Mouse (Mus musculus) forebrain, embryonic 13.5 days (tissue): Measurements from ENCODE around the gene Hbq1b. TPM values are rescaled to one million over a fixed set of nuclear protein-coding genes. Genes with fewer than 3 reads are reported as not detected.

Experiments
- ATAC-seq: fragments of 200-750 bp; cut with Nextera tagmentation; 2 replicates; pipeline ENCODE4 v1.8.0; 2017
- H3K27ac ChIP-seq: fragments of 300-500 bp; sonication (generic); 2 replicates; pipeline ENCODE4 v1.5.1; 2015; ENCODE audit warnings: inconsistent platforms, mild to moderate bottlenecking, moderate library complexity
- H3K27me3 ChIP-seq: fragments of 300-500 bp; sonication (generic); 2 replicates; pipeline ENCODE4 v1.6.1; 2015; ENCODE audit warnings: mild to moderate bottlenecking, inconsistent platforms
- H3K36me3 ChIP-seq: fragments of 300-500 bp; sonication (generic); 2 replicates; pipeline ENCODE4 v1.6.1; 2015; ENCODE audit warnings: mild to moderate bottlenecking, inconsistent platforms; ENCODE audit not compliant: poor library complexity, severe bottlenecking
- H3K4me1 ChIP-seq: fragments of 300-500 bp; sonication (generic); 2 replicates; pipeline ENCODE4 v1.6.1; 2015; ENCODE audit warnings: inconsistent platforms
- H3K4me2 ChIP-seq: fragments of 300-500 bp; sonication (generic); 2 replicates; pipeline ENCODE4 v1.6.1; 2015; ENCODE audit warnings: inconsistent platforms, mild to moderate bottlenecking, moderate library complexity
- H3K4me3 ChIP-seq: fragments of 300-500 bp; sonication (generic); 2 replicates; pipeline ENCODE4 v1.5.1; 2015; ENCODE audit warnings: mild to moderate bottlenecking, inconsistent platforms
- H3K9ac ChIP-seq: fragments of 300-500 bp; sonication (generic); 2 replicates; pipeline ENCODE4 v1.6.1; 2015; ENCODE audit warnings: mild to moderate bottlenecking, inconsistent platforms
- H3K9me3 ChIP-seq: fragments of 300-500 bp; sonication (generic); replicated peaks from 2 replicates; pipeline ENCODE4 v1.6.1; 2016; ENCODE audit warnings: inconsistent platforms
- WGBS: fragments of 180-500 bp; shearing (Covaris S2); methylation state at CpG from one replicate; pipeline ENCODE4 v1.1.7; 2015; 5-methylcytosine and 5-hydroxymethylcytosine counted together
- polyA plus RNA-seq: library from polyadenylated mRNA; unstranded; fragments of >200 nt; fragmentation: Nextera tagmentation; extraction: Ambion mirVana; gene quantifications from 2 replicates; pipeline ENCODE4 v1.2.1, GENCODE M21; 2015

Hbq1b gene
- polyA plus RNA-seq, 1 experiment from 2014 or later = 1.7 TPM

GRCm38 (mm10) chr11:32307006-32307405 is 20.2 kb downstream of the Hbq1b start:
- Histone ChIP-seq H3K36me3 (no peaks in the 10 kb centered on the region), H3K9me3 (no peaks in the 10 kb centered on the region), H3K27ac (no peak overlapping the region), H3K4me1 (0 out of 2 replicates have a peak, but pooled peaks cover 3% of the 10 kb centered on the region), H3K4me2 (no peak overlapping the region), H3K27me3 (no peaks in the 10 kb centered on the region), H3K4me3 (no peak overlapping the region), H3K9ac (no peak overlapping the region)
- no peak for ATAC-seq
- WGBS = 91% methylated on average over 1 of the region's 1 CpGs

- Histone ChIP-seq H3K27me3 (no peaks in the 10 kb centered on the region), H3K4me3 (no peak overlapping the region), H3K9me3 (no peaks in the 10 kb centered on the region), H3K4me2 (no peak overlapping the region), H3K9ac (no peak overlapping the region), H3K36me3 (no peaks in the 10 kb centered on the region), H3K27ac (no peak overlapping the region), H3K4me1 (no peaks in the 10 kb centered on the region)
- 58% methylated on average over 4 of the region's 4 CpGs for WGBS
- ATAC-seq = no peak
Observed at GRCm38 (mm10) chr11:32309446-32309845, 22.7 kb downstream of the Hbq1b start.

DNA sequence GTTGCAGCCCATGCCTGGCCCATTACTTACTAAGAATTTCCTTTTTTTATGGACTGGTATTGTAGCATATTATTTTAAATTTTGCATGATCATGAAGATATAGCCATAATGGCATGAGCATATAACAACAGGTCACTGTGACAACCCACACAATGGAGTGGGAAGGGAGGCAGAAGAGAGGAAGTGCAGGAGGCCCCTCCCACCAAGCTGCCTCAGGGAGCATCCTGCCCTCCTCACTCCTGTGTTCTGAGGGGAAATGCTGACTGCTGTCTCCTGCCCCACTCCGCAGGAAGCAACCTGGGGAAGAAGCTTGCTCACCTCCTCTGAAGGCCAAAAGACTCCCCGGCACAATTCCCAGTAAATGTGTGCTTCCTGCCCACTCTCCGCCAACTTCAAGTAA is 23.2 kb downstream of the Hbq1b start:
- H3K27ac ChIP-seq = no peak overlapping the region
- H3K36me3 ChIP-seq = no peaks in the 10 kb centered on the region
- 83% methylated on average over 3 of the region's 3 CpGs for WGBS

DNA sequence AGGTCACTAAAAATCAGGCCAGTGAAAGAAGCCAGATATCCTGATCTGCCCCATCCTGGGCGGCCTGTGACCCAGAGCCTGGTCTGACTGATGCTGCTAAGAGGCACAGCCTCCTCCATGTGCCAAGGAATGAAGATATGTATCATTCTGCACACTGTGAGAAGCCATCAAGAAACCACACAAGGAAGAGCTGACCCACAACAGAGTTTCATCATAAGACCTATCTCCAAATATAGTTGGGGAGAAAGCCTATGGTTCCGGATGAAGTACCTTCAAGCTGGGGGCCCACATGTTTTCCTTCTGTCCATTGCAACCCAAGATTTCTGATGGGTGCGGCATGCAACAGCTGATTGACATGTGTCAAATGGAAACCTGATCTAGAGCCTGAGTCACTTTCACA is 29.2 kb downstream of the Hbq1b start:
- H3K4me2 ChIP-seq = no peak overlapping the region
- no peaks in the 10 kb centered on the region for H3K9me3 ChIP-seq
- no peak for ATAC-seq
- no peaks in the 10 kb centered on the region for H3K4me1 ChIP-seq
- no peak overlapping the region for H3K4me3 ChIP-seq
- whole genome bisulfite sequencing = 80% methylated on average over 3 of the region's 3 CpGs
- no peak overlapping the region for H3K9ac ChIP-seq
- H3K36me3 ChIP-seq = no peaks in the 10 kb centered on the region
- H3K27ac ChIP-seq = no peak overlapping the region
- no peaks in the 10 kb centered on the region for H3K27me3 ChIP-seq

More for the DNA sequence above, 23.2 kb downstream of the Hbq1b start:
- Histone ChIP-seq H3K27me3 (no peaks in the 10 kb centered on the region), H3K4me1 (no peaks in the 10 kb centered on the region), H3K9ac (no peak overlapping the region), H3K4me3 (no peak overlapping the region), H3K4me2 (no peak overlapping the region), H3K9me3 (no peaks in the 10 kb centered on the region)
- ATAC-seq = no peak

DNA sequence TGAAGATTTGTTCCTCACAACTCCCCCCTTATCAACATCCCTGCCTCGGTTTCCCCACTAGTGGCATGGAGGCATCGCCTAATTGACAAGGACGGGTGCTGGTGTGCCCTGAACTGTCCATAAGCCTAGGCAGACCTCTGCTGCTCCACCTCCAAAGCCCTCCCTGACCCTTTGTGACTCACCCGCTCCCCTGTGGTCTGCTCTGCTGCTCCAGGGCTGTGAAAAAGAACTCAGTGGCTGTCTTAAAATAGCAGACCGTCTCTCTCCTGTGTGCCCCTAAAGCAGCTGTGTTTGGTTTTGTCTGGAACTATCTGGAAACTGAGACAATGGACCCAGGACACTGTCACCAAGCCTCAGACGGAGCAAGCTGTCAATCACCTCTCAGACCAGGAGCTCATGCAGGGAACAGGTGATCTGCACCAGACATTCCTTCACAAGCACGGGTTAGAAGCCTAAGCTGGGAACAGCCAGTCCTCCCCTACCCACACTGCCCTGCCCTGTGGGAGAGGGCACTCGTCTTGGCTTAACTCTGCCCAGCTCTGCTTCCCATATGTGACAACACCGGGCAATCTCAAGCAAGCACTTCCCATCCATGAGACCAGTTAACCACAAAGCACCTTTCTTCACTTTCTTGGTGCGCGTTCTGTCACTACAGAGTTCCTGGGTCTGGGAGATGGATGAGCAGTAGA is 33.9 kb downstream of the Hbq1b start:
- 60% methylated on average over 11 of the region's 11 CpGs for WGBS

GRCm38 (mm10) chr11:32321196-32321565 is 34.4 kb downstream of the Hbq1b start:
- Histone ChIP-seq H3K4me1 (no peaks in the 10 kb centered on the region), H3K36me3 (no peaks in the 10 kb centered on the region), H3K27me3 (no peaks in the 10 kb centered on the region), H3K4me2 (no peak overlapping the region), H3K9me3 (no peaks in the 10 kb centered on the region), H3K4me3 (no peak overlapping the region), H3K9ac (no peak overlapping the region), H3K27ac (no peak overlapping the region)
- 42% methylated on average over 8 of the region's 8 CpGs for WGBS
- ATAC-seq = peak; percentile 21; the same call in 1 of the 2 replicates

More for the DNA sequence above, 33.9 kb downstream of the Hbq1b start:
- Histone ChIP-seq H3K4me3 (no peak overlapping the region), H3K36me3 (no peaks in the 10 kb centered on the region), H3K4me2 (no peak overlapping the region), H3K27ac (no peak overlapping the region), H3K9me3 (no peaks in the 10 kb centered on the region), H3K27me3 (no peaks in the 10 kb centered on the region), H3K4me1 (no peaks in the 10 kb centered on the region), H3K9ac (no peak overlapping the region)
- no peak; the same call in 1 of the 2 replicates for ATAC-seq

GRCm38 (mm10) chr11:32324609-32325008 is 37.8 kb downstream of the Hbq1b start:
- no peaks in the 10 kb centered on the region for H3K36me3 ChIP-seq
- WGBS = 13% methylated on average over 15 of the region's 15 CpGs
- peak overlapping the region; percentile 29 for H3K4me2 ChIP-seq
- H3K4me1 ChIP-seq = no peaks in the 10 kb centered on the region
- no peaks in the 10 kb centered on the region for H3K9me3 ChIP-seq
- no peak overlapping the region for H3K4me3 ChIP-seq
- H3K9ac ChIP-seq = no peak overlapping the region
- ATAC-seq = peak; percentile 88
- no peak overlapping the region for H3K27ac ChIP-seq
- H3K27me3 ChIP-seq = no peaks in the 10 kb centered on the region

DNA sequence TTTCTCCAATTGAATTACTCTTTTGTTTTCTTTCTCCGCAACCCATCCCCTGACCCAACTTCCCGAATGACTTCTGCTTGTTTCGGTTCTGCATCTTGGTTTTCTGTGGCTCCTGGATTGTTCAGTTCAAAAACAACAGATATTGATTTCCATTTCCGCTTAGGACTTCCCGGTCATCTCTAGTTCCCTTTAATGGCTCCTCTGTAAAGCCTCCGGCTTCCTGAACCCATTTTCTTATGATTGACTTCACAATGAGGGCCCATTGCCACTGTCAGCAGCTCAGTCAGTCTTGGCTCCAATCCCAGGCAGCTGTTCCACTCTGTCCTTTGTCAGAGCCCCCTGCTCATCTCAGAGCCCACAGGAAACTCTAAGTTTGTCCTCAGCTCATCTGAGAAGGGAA is 44.3 kb downstream of the Hbq1b start:
- no peaks in the 10 kb centered on the region for H3K27me3 ChIP-seq
- H3K36me3 ChIP-seq = no peaks in the 10 kb centered on the region
- H3K27ac ChIP-seq = no peak overlapping the region
- 49% methylated on average over 6 of the region's 6 CpGs for WGBS
- no peak overlapping the region for H3K9ac ChIP-seq
- ATAC-seq = no peak
- H3K4me2 ChIP-seq = no peak overlapping the region
- peaks cover 15% of the 10 kb centered on the region for H3K4me1 ChIP-seq
- no peaks in the 10 kb centered on the region for H3K9me3 ChIP-seq
- H3K4me3 ChIP-seq = no peak overlapping the region

- Histone ChIP-seq H3K36me3 (no peaks in the 10 kb centered on the region), H3K4me3 (no peak overlapping the region), H3K4me1 (peaks cover 15% of the 10 kb centered on the region), H3K27ac (no peak overlapping the region), H3K27me3 (no peaks in the 10 kb centered on the region), H3K4me2 (no peak overlapping the region), H3K9me3 (peaks cover 2% of the 10 kb centered on the region; the same call in 1 of the 2 replicates), H3K9ac (no peak overlapping the region)
- ATAC-seq = 0 out of 2 replicates have a peak, but pooled peaks have one; percentile 61
- WGBS = 54% methylated on average over 5 of the region's 5 CpGs
Observed at GRCm38 (mm10) chr11:32331861-32332260, 45.1 kb downstream of the Hbq1b start.

DNA sequence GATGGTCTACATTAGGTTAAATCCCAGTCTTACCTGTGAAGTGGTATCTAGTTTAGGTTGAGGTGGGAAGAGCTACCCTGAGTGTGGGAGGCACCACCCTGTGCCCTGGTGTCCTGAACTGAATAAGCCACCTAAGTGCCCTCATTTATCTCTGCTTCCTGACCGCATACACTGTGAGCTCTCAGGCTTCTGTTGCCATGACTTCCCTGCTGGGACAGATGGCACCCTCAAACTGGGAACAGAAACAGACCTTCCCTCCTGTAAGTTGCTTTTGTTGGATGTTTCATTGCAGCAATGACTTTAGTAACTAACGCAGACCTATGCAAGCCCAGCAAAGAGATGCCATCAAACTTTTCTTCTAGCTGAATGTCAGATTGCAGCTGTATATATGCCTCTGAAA is 46.5 kb downstream of the Hbq1b start:
- no peaks in the 10 kb centered on the region for H3K36me3 ChIP-seq
- WGBS = 86% methylated on average over 2 of the region's 2 CpGs
- no peaks in the 10 kb centered on the region for H3K27me3 ChIP-seq
- peaks cover 15% of the 10 kb centered on the region for H3K4me1 ChIP-seq
- H3K27ac ChIP-seq = no peak overlapping the region
- H3K9me3 ChIP-seq = peaks cover 7% of the 10 kb centered on the region; the same call in 1 of the 2 replicates
- H3K9ac ChIP-seq = no peak overlapping the region
- no peak overlapping the region for H3K4me3 ChIP-seq
- H3K4me2 ChIP-seq = no peak overlapping the region
- ATAC-seq = no peak

DNA sequence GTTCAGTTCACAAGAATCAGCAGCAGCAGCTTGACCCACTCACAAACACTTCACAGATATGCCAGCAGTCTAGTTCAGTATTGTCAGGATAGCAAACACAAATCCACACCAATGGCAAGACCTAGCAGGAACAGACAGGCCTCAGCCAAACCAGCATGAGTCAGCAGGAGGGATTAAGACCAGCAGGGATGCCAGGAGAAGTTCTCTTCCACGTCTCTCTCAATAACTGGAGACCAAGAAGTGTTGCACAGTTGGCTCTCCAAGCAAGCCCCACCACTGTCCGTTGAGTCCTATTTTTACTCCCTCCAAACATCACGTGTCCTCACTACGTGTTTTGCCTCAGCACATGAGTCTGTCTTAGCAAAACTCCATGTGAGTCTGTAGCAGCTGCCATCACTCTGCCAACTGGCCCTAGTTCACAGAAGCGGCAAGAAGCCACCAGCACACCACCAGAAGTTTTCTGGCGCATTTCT is 49.7 kb downstream of the Hbq1b start:
- no peak overlapping the region for H3K9ac ChIP-seq
- H3K9me3 ChIP-seq = peaks cover 7% of the 10 kb centered on the region; the same call in 1 of the 2 replicates
- peaks cover 5% of the 10 kb centered on the region; the same call in 1 of the 2 replicates for H3K4me1 ChIP-seq
- H3K4me3 ChIP-seq = no peak overlapping the region
- H3K4me2 ChIP-seq = no peak overlapping the region
- 86% methylated on average over 6 of the region's 6 CpGs for WGBS
- ATAC-seq = no peak
- H3K27ac ChIP-seq = no peak overlapping the region
- no peaks in the 10 kb centered on the region for H3K36me3 ChIP-seq
- no peaks in the 10 kb centered on the region for H3K27me3 ChIP-seq
